Mouse (Mus musculus): ENCODE data around the gene Apol11a.
"Not testable (repeated sequence)": the region's sequence is repeated elsewhere in the genome, so short reads cannot be mapped to it uniquely, and the experiment has no call there.

Gene Apol11a

DNA sequence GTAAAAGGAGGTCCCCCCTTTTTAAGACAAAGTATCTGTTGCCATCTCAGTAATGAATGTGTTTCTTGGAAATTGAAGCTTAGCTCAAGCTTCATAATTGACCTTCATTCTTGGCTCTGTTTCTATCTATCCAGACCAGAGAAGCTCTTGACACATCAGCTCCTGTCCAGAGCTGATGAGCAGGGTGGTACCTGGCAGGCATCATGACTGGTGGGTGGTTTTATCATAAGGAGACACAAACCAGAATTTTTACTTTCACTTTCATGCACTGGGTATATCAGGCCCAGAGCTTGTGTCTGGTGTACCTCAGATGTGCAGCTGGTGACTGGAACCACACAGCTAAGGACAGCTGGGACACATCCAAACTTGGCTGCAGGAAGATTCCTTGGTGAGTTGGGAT lies at the start of gene Apol11a:
Apol11a (plus strand) TSS at position 306 of the 400 bp plus-strand sequence.
- in situ Hi-C loops (cut with MboI; ENCODE audit: unreplicated experiment in 2 of 2) = not testable (repeated sequence)

- in situ Hi-C loops (cut with MboI; ENCODE audit: unreplicated experiment in 2 of 2) = not testable (repeated sequence)
Measured at GRCm38 (mm10) chr15:77474699-77475390, 33.2 kb upstream of the Apol11a start.

DNA sequence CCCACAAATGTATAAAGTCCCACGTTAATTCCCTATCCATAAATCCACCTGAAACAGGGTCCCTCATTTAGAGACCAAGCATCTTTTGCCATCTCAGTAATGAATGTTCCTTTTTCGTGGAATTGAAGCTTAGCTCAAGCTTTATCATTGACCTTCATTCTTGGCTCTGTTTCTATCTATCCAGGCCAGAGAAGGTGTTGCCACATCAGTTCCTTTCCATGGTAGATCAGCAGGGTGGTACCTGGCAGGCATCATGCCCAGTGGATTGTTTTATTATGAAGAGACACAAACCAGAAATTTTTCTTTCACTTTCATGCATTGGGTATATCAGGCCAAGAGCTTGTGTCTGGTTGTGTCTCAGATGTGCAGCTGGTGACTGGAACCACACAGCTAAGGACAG lies 31.4 kb upstream of the Apol11a start, which contains the start of gene Apol10a:
Apol10a (plus strand) TSS at position 355 of the 400 bp plus-strand sequence.
- in situ Hi-C loops (cut with MboI; ENCODE audit: unreplicated experiment in 2 of 2) = not testable (repeated sequence)

- in situ Hi-C loops (cut with MboI; ENCODE audit: unreplicated experiment in 2 of 2) = no loop called here
Measured at GRCm38 (mm10) chr15:77482140-77482794, 25.8 kb upstream of the Apol11a start.

DNA sequence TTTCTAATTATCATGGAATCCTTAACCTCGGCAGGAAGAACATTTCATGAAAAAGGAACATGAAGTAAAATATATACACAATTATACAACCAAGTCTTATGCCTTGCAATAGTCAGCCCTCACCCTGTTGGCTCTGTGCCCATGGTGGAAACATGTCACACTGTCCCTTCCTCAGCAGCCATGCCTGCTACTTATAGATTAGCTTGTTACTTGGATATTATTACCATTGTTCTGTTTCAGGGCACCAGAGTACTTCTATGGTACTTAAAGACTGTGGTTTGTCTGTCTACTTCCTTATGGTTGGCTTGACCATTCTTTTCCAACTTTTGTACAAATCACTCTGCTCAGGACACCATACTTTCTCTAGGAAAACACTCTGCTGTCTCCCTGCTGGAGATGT lies 14.9 kb upstream of the Apol11a start:
- in situ Hi-C loops (cut with MboI; ENCODE audit: unreplicated experiment in 2 of 2) = not testable (repeated sequence)

DNA sequence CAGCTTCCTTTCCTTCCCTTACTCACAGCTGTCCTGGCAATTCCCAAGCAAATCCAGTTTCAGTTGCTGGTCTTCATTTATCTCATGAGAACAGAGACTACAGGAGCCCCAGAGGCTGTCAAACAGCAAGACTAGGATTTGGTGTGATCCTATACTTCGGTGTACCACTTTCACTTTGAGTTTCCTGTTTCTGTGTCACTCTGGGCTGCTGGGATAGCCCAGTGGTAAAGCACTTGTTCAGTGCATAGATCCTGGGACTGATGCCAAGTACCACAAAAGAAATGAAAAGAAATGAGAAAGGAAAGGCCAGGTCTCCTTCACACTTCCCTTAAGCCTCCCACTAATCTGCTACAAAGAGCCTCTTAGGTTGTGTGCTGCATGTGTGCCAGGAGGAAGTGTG lies 13.4 kb upstream of the Apol11a start:
- in situ Hi-C loops (cut with MboI; ENCODE audit: unreplicated experiment in 2 of 2) = not testable (repeated sequence)

DNA sequence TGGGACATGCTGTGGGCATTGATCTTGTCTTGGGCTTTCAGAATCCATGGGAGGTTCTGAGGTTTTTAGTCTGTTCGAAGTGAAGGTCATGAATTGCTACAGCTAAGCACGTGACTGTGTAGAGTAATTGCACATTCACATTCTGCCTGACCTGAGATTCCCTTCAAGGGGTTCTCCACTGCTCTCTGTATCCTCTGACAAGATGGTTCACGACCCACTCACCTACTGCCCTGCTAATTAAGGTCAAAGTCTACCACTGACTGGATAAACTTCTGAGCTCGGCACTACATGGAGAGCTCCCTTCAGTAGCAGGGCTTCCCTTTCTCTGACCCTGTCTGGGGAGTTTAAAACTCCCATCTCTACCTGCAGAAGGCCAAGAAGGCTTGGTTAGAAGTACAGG lies 12.5 kb downstream of the Apol11a start:
- in situ Hi-C loops (cut with MboI; ENCODE audit: unreplicated experiment in 2 of 2) = not testable (repeated sequence)

DNA sequence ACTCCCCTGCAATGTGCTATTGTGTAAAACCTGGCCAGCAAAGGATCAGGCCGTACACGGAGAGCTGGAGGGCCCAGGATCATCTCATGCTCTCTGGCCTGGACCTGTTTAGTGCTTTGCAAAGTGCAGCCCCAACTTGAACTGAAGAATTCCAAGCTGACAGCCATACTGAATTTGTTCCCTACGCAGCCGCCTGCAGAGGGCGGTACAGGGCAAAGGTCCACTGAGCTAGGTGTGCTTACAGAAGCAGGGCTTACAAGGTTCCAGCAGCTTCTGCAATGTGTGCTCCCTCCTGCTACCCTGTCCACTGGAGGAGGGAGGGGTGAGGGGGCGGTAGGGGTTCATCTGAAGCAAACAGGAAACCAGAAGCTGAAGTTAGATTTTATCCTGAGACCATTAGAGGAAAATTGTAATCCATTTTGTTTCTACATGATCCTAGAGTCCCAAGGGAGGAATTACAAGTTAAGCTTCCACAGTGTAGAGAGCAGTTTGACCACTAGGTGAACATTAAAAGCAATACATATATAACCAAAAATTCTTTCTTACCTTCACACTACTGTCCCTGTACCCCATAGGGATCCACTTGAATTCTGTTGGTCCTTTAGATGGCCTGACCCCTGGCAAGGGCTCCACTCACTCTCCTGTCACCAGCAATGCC lies 15.2 kb downstream of the Apol11a start:
- in situ Hi-C loops (cut with MboI; ENCODE audit: unreplicated experiment in 2 of 2) = not testable (repeated sequence)

DNA sequence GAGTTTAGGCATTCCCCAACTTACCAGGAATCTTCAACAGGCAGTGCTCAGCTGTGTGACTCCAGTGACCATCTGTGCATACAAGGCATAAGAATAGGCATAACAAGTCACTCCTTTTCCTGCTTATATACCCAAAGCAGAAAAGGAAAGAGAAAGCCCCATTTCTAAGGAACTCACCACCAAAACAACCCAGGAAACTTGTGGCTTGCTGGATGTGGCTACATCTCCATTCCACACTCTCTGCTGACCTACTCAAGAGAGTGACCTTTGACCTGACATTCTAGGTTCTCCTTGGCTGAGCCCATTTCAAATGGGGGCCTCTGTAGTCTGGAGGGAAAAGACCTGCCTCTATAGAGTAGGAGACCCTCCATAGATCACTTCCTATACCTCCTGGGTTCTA lies 25.1 kb downstream of the Apol11a start, which contains the start of gene Apol7c:
Apol7c (minus strand) TSS at position 101 of the 400 bp plus-strand sequence.
- in situ Hi-C loops (cut with MboI; ENCODE audit: unreplicated experiment in 2 of 2) = no loop called here

DNA sequence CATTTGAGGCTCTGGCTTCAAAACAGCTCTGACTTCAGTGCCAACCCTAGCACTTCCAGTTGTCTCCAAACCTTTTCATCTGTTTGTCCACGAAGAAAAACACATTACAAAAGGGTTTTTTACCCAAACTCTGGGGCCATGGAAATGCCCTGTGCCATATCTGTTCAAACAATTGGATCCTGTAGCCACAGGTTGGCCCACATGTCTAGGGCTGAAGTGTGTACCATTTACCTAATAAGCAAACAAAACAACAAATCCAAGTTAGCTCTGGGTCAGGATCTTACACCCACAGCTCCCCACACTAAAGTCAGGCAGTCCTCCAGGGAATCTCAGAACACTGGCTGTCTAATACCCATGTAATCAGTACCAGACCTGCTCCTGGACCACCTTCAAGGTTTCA lies 31.1 kb downstream of the Apol11a start:
- in situ Hi-C loops (cut with MboI; ENCODE audit: unreplicated experiment in 2 of 2) = not testable (repeated sequence)

DNA sequence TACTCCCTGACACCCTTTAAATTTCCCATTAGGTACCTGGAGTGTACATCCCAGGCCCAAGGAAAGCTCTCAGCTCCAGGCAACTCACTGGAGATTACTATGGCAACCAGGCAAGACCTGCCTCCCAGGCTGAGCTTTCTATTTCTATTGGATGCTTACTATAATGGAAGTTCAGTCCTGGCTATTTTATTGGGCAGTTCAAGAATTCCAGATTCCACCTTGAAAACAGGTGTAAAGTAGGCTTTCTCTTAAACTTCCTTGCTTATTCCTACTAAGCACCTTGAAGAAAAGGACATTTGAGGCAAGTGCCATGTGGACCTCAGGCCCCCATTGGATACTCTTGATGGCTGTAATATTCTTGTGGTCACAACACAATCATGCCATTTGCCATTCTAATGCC lies 53.7 kb downstream of the Apol11a start, which contains the start of gene 1700025B11Rik:
1700025B11Rik (minus strand) TSS at position 101 of the 400 bp plus-strand sequence.
- in situ Hi-C loops (cut with MboI; ENCODE audit: unreplicated experiment in 2 of 2) = loop anchor here in 1 of 2 experiments (10.0 kb wide), 1 partner anchor 53 kb away; no protein-coding TSS in a partner anchor

- in situ Hi-C loops (cut with MboI; ENCODE audit: unreplicated experiment in 2 of 2) = loop anchor here in 1 of 2 experiments (10.0 kb wide), 1 partner anchor 52 kb away; no protein-coding TSS in a partner anchor
Measured at GRCm38 (mm10) chr15:77563219-77563618, 55.1 kb downstream of the Apol11a start.
